Mouse (Mus musculus) ES-CJ7 (cell line): ENCODE data around the gene Samd4.

ENCODE experiments used
- DNase-seq: peaks from one replicate; pipeline ENCODE4 v3.0.0; 2011; ENCODE audit warnings: low read depth, low spot score

Gene Samd4

GRCm38 (mm10) chr14:46955109-46955508 lies 72.5 kb downstream of the Samd4 start:
- DNase-seq, result no peak

GRCm38 (mm10) chr14:46955574-46956043 lies 73.0 kb downstream of the Samd4 start:
- DNase-seq, result no peak

- no peak for DNase-seq
Measured at GRCm38 (mm10) chr14:46956121-46956520, 73.5 kb downstream of the Samd4 start.

GRCm38 (mm10) chr14:46959166-46959721 lies 76.6 kb downstream of the Samd4 start:
- no peak for DNase-seq

- no peak for DNase-seq
Measured at GRCm38 (mm10) chr14:46959831-46960230, 77.2 kb downstream of the Samd4 start.

- no peak for DNase-seq
Measured at GRCm38 (mm10) chr14:46962832-46963231, 80.2 kb downstream of the Samd4 start.

- DNase-seq, result no peak
Measured at GRCm38 (mm10) chr14:46964074-46964872, 81.6 kb downstream of the Samd4 start.

GRCm38 (mm10) chr14:46966206-46966605 lies 83.6 kb downstream of the Samd4 start:
- DNase-seq, result no peak

GRCm38 (mm10) chr14:46968046-46968445 lies 85.4 kb downstream of the Samd4 start:
- DNase-seq, result no peak

- no peak for DNase-seq
Measured at GRCm38 (mm10) chr14:46970673-46971072, 88.0 kb downstream of the Samd4 start.

- DNase-seq, result no peak
Measured at GRCm38 (mm10) chr14:46971802-46972201, 89.1 kb downstream of the Samd4 start.

GRCm38 (mm10) chr14:46974874-46975273 lies 92.2 kb downstream of the Samd4 start:
- DNase-seq, result no peak

GRCm38 (mm10) chr14:46975969-46976368 lies 93.3 kb downstream of the Samd4 start:
- DNase-seq, result no peak

- no peak for DNase-seq
Measured at GRCm38 (mm10) chr14:46976712-46977111, 94.1 kb downstream of the Samd4 start.

- DNase-seq, result no peak
Measured at GRCm38 (mm10) chr14:46977660-46978059, 95.0 kb downstream of the Samd4 start.

- DNase-seq, result no peak
Measured at GRCm38 (mm10) chr14:46979172-46979571, 96.5 kb downstream of the Samd4 start.

- no peak for DNase-seq
Measured at GRCm38 (mm10) chr14:46980736-46981438, 98.2 kb downstream of the Samd4 start.

GRCm38 (mm10) chr14:46982106-46982505 lies 99.5 kb downstream of the Samd4 start:
- DNase-seq, result no peak

- DNase-seq, result no peak
Measured at GRCm38 (mm10) chr14:46984542-46985125, 102.0 kb downstream of the Samd4 start.

- DNase-seq, result peak; percentile 92
Measured at GRCm38 (mm10) chr14:46989694-46990093, 107.0 kb downstream of the Samd4 start.

- no peak for DNase-seq
Measured at GRCm38 (mm10) chr14:46990450-46990849, 107.8 kb downstream of the Samd4 start.

GRCm38 (mm10) chr14:46994704-46995103 lies 112.0 kb downstream of the Samd4 start:
- no peak for DNase-seq
